In the genomic region with DNA sequence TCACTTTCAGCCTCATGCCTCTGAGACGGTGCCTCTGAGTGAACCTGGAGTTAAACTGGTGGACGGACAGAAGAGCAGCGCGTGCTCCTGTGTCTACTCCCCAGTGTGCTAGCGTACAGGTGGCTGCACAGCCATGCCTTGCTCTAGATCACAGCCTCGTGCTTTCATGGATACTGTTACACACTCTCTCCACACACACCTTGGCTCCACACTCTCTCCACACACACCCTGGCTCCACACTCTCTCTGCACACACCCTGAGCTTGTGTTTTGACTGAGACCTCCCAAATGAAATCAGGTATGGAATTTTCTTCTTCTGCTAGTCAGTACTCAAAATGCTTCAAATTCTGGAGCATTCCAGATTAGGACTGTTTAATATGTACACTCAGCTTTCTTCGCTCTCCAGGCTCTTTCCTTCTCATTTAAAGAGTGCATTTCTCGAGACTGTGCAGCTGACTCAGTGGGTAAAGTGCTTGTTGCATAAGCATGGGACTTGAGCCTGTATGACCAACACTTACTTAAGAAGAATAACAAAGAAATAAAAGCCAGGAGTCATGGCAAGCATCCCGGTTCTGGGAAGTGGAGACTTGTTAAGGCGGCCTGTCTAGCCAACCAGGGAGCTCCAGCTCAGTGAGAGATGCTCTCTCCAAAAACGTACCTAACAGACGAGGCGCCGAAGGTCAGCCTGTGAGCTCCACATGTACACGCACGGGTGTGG, we compare ENCODE assay signal across 12 mouse cellular contexts. TPM values are rescaled to one million over a fixed set of nuclear protein-coding genes. Genes with fewer than 3 reads are reported as not detected.
DNase-seq lines count a peak whose midpoint lies in the region; ATAC-seq lines count a peak whose summit lies in the region.
"Had no signal": no experiment of that assay in that cellular context is flagged by ENCODE, and none has a peak within 500 bp of the region (broad histone marks: within the 10 kb centered on the region; RNA-seq: fewer than 3 reads in every experiment).

No protein-coding gene starts in this region.

- no peak overlapping the region for H3K27ac ChIP-seq in kidney, embryonic 14.5 days (ENCODE audit: low read depth, low read length)
- peak overlapping the region; percentile 59 for H3K27ac ChIP-seq in limb, embryonic 15.5 days
- H3K27ac ChIP-seq in midbrain, embryonic 11.5 days (ENCODE audit: low read depth, low read length) = no peak overlapping the region
- H3K27ac ChIP-seq: liver, embryonic 15.5 days; neural tube, embryonic 12.5 days had no signal

- H3K27me3 ChIP-seq in kidney, embryonic 14.5 days (ENCODE audit: control insufficient read depth, insufficient read depth, low read length) = no peaks in the 10 kb centered on the region
- H3K27me3 ChIP-seq in limb, embryonic 15.5 days = no peaks in the 10 kb centered on the region
- no peaks in the 10 kb centered on the region for H3K27me3 ChIP-seq in midbrain, embryonic 11.5 days (ENCODE audit: control insufficient read depth, insufficient read depth, low read length)
- H3K27me3 ChIP-seq: liver, embryonic 15.5 days; neural tube, embryonic 12.5 days had no signal

- H3K36me3 ChIP-seq in kidney, embryonic 14.5 days (ENCODE audit: control insufficient read depth, insufficient read depth, low read length) = no peaks in the 10 kb centered on the region
- H3K36me3 ChIP-seq in limb, embryonic 15.5 days = no peaks in the 10 kb centered on the region
- H3K36me3 ChIP-seq in midbrain, embryonic 11.5 days (ENCODE audit: control insufficient read depth, insufficient read depth, low read length) = no peaks in the 10 kb centered on the region
- H3K36me3 ChIP-seq: liver, embryonic 15.5 days; neural tube, embryonic 12.5 days had no signal

- WGBS in kidney, embryonic 14.5 days = 83% methylated on average over 16 of the region's 16 CpGs
- 66% methylated on average over 16 of the region's 16 CpGs for WGBS in limb, embryonic 15.5 days
- 88% methylated on average over 16 of the region's 16 CpGs for WGBS in midbrain, embryonic 11.5 days

- H3K9ac ChIP-seq in kidney, embryonic 14.5 days (ENCODE audit: low read depth, low read length) = no peak overlapping the region
- no peak overlapping the region for H3K9ac ChIP-seq in limb, embryonic 15.5 days
- H3K9ac ChIP-seq in midbrain, embryonic 11.5 days (ENCODE audit: low read length) = no peak overlapping the region
- H3K9ac ChIP-seq: liver, embryonic 15.5 days; neural tube, embryonic 12.5 days had no signal

- ATAC-seq in kidney, embryonic 14.5 days (ENCODE audit: low FRiP score, low TSS enrichment) = no peak
- no peak for ATAC-seq in limb, embryonic 15.5 days (ENCODE audit: insufficient number of reproducible peaks, low FRiP score, low TSS enrichment, low read depth)
- ATAC-seq in midbrain, embryonic 11.5 days (ENCODE audit: low FRiP score) = no peak
- no peak for ATAC-seq in cerebellum, adult (ENCODE audit: insufficient number of reproducible peaks, low FRiP score, low TSS enrichment)

- DNase-seq in kidney, postnatal 25 days = peak; percentile 8 to 27
- DNase-seq in gastrocnemius, postnatal 10 days = peak; percentile 34
- DNase-seq in skeletal muscle tissue, adult 2 months (ENCODE audit: low read depth, low spot score) = peak; percentile 73
- no peak for DNase-seq in midbrain, embryonic 11.5 days (ENCODE audit: low spot score, missing footprints)
- no peak for DNase-seq in frontal cortex, postnatal 25 days (ENCODE audit: low spot score in 2 of 2)
- DNase-seq: cerebellum, adult 9-11 months had no signal

- H3K4me2 ChIP-seq in kidney, embryonic 14.5 days (replicated peaks; ENCODE audit: low read depth, low read length) = no peak overlapping the region
- H3K4me2 ChIP-seq in limb, embryonic 15.5 days = no peak overlapping the region
- no peak overlapping the region for H3K4me2 ChIP-seq in midbrain, embryonic 11.5 days
- H3K4me2 ChIP-seq: liver, embryonic 15.5 days; neural tube, embryonic 12.5 days had no signal

- no peaks in the 10 kb centered on the region for H3K9me3 ChIP-seq in kidney, embryonic 14.5 days (ENCODE audit: control insufficient read depth, low read length)
- no peaks in the 10 kb centered on the region for H3K9me3 ChIP-seq in limb, embryonic 15.5 days
- no peaks in the 10 kb centered on the region for H3K9me3 ChIP-seq in midbrain, embryonic 11.5 days (ENCODE audit: control insufficient read depth, low read length)
- H3K9me3 ChIP-seq: liver, embryonic 15.5 days; neural tube, embryonic 12.5 days had no signal

- H3K4me3 ChIP-seq in kidney, embryonic 14.5 days (ENCODE audit: low read length) = no peak overlapping the region
- no peak overlapping the region for H3K4me3 ChIP-seq in limb, embryonic 15.5 days
- H3K4me3 ChIP-seq in midbrain, embryonic 11.5 days (ENCODE audit: low read depth, low read length) = no peak overlapping the region
- H3K4me3 ChIP-seq: erythroblast, embryonic 14.5 days; liver, embryonic 15.5 days; neural tube, embryonic 12.5 days had no signal

- H3K4me1 ChIP-seq in kidney, embryonic 14.5 days (ENCODE audit: control insufficient read depth, insufficient read depth, low read length) = no peaks in the 10 kb centered on the region
- peaks cover 15% of the 10 kb centered on the region; the same call in 1 of the 2 replicates for H3K4me1 ChIP-seq in limb, embryonic 15.5 days
- H3K4me1 ChIP-seq in midbrain, embryonic 11.5 days (ENCODE audit: control insufficient read depth, insufficient read depth, low read length) = no peaks in the 10 kb centered on the region
- H3K4me1 ChIP-seq: neural tube, embryonic 12.5 days had no signal

RNA-seq across cellular contexts. Expression of gene Cacybp, which starts 51.1 kb away (rescaled TPM):
- 252 and 302 TPM in 2 replicates for polyA plus RNA-seq in kidney, embryonic 14.5 days (2014; fragmentation: Nextera tagmentation; extraction: Ambion mirVana)
- 10 to 100 TPM; 46.5 to 51.4 TPM for total RNA-seq in gastrocnemius, postnatal 10 days (2021)
- 182 TPM in 2 replicates for polyA plus RNA-seq in limb, embryonic 15.5 days (2015; fragmentation: Nextera tagmentation; extraction: Ambion mirVana)
- 342 and 356 TPM in 2 replicates for polyA plus RNA-seq in midbrain, embryonic 11.5 days (2014; fragmentation: Nextera tagmentation; extraction: Ambion mirVana)

Comparison
In these comparisons a context has a peak if more than half of its experiments do, and no peak if none do; other contexts are left out.
1. DNase-seq: peak in kidney, postnatal 25 days (2 of 2), gastrocnemius, postnatal 10 days (single experiment) and skeletal muscle tissue, adult 2 months (single experiment); none in midbrain, embryonic 11.5 days (single experiment) and frontal cortex, postnatal 25 days (0 of 2).